Mouse (Mus musculus) ES-E14 (cell line): ENCODE results near the gene Zcchc8.

ENCODE experiments used
- CHD2 ChIP-seq: IDR thresholded peaks from 2 replicates; pipeline ENCODE4 v1.6.1; 2014; ENCODE audit warnings: mild to moderate bottlenecking, low read depth, low read length, inconsistent platforms
- HCFC1 ChIP-seq: IDR thresholded peaks from 2 replicates; pipeline ENCODE4 v1.6.1; 2012; ENCODE audit warnings: low read length, inconsistent platforms, borderline replicate concordance; ENCODE audit not compliant: insufficient read depth
- MAFK ChIP-seq: IDR thresholded peaks from 2 replicates; pipeline ENCODE4 v1.6.1; 2014; ENCODE audit warnings: mild to moderate bottlenecking, low read depth, low read length, inconsistent platforms; ENCODE audit not compliant: insufficient read depth
- ZC3H11A ChIP-seq: IDR thresholded peaks from 2 replicates; pipeline ENCODE4 v1.6.1; 2012; ENCODE audit warnings: low read depth, mild to moderate bottlenecking, inconsistent platforms, low read length, borderline replicate concordance
- ZNF384 ChIP-seq: IDR thresholded peaks from 2 replicates; pipeline ENCODE4 v1.6.1; 2012; ENCODE audit warnings: low read depth, low read length, inconsistent platforms

DNA sequence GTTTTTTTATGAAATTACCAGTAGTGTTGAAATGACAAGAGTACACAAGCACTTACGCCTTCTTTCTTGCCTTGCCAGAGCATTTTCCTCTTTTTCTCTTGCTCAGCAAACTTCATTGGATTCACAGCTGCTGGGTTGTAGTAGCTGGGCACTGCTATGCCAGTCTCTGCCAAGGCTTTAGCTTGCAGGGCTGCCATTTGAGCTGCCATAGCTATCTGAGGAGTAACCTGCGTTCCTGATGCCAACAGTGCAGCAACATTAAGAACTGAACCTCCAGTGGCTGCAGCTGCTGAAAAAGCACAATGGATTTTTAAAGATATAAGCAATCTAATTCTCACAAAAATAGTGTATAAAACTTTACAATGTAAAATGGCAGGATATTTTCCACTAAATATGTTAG is 10.1 kb upstream of the Zcchc8 start:
- no peak for TF ChIP-seq ZC3H11A
- no peak for TF ChIP-seq HCFC1
- no peak for TF ChIP-seq MAFK
- no peak for TF ChIP-seq CHD2
- no peak for TF ChIP-seq ZNF384
